Mouse (Mus musculus) T-helper 1 cell (primary cell): ENCODE measurements around the gene Pspn.

Source experiments
- in situ Hi-C: fragments of 300-600 bp; cut with MboI, MseI; formaldehyde crosslinking; loops from one replicate; pipeline ENCODE4 v1.15.1; 2025; ENCODE audit warnings: high pct_unique_total_duplicates

Gene Pspn

DNA sequence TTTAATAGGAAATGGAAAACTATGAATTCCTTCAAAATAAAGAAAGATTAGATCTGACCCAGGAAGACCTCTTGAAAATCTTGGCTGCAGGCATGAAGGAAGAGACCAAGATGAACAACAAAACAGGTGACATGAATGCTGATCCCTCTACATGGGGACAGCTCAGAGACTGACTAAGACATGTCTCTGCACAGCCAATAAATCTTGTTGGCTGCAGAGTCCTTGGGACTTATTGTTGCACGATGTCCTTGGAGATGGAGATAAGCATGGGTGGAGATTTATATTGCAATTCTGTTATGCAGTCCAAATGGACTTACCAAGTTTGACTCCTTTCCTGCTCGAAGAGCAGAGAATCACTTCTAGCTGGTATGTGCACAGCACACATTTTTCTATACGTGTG is 30.5 kb downstream of the Pspn start:
- in situ Hi-C loops = no loop called here

DNA sequence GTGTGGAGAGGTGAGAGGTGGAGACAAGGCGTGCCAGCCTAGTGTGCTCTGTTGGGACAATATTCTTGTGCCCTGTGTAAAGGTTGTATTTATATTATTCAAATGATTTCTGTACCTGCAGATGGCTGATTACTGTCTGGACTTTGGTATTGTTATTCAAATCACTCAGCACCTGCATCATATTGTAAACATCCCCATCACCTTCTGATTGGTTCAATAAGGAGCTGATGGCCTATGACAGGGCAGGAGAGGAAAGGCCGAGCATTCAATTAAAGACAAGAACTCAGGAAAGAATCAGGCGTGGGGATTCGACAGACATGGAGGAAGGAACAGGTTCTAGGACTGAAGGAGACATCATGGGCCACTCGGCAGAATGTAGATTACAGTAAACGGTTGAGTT is 36.2 kb downstream of the Pspn start:
- in situ Hi-C loops = no loop called here

DNA sequence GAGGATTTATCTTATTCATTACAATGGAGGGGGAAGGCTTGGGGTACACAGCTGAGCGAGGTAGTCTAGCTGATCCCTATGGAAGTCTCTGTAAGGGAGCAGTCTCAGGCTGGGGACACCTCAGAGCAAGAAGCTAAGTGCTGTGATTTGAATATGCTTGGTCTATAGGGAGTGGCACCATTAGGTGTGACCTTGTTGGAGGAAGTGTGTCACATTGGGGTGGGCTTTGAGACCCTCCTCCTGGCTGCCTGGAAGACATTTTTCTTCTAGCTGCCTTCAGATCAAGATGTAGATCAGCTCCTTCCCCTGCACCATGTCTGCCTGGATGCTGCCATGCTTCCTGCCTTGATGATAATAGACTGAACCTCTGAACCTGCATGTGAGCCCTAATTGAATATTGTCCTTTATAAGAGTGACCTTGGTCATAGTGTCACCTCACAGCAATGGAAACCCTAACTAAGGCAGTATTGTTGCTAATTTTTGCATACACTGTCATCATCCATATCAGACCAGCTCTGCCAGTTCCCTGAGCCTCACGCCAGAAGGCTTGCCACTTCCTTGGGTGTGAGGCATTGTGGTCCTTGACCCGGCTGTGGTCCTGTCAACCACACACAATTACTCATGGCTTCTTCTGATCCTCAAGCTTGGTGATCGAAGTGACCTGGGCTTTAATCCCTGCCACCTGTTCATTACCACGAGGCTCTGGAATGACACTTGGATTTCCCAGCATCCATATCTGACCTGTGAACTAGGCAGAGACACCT is 37.0 kb downstream of the Pspn start:
- in situ Hi-C loops = no loop called here

DNA sequence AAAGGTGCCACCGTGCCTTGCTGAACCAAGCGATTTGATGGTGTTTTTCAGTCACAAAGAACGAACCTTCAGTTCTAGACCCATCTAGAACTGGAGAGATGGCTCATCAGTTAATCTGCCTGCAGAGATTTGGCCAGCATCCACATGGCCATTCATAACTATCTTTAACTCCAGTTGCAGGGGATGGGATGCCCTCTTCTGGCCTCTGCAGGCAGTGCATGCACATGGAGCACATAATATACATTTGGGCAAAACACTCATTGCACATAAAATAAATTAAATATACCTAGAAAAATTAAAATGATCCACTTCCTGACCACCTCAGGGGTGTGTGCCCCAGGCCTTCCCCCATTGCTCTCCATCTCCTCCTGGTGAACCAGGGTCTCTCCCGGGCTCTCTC is 37.9 kb downstream of the Pspn start:
- in situ Hi-C loops = no loop called here

DNA sequence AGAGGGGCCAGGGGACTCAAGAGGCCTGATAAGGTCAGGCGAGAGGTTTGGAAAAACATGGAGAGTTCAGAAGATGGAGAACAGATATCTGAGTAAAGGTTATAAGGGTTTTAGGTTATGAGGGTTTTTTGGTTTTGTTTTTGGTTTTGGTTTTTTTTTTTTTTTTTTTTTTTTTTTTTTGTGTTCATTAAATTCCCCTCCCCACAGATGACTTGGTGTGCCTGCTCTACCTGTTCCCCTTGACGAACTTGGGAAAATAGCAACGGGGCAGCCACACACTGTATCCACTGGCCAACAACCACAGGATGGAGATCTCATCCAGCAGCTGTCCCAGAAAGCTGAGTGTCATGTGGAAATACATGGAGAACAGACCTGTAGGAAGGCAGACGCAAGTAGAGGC is 41.2 kb downstream of the Pspn start:
- in situ Hi-C loops = no loop called here

DNA sequence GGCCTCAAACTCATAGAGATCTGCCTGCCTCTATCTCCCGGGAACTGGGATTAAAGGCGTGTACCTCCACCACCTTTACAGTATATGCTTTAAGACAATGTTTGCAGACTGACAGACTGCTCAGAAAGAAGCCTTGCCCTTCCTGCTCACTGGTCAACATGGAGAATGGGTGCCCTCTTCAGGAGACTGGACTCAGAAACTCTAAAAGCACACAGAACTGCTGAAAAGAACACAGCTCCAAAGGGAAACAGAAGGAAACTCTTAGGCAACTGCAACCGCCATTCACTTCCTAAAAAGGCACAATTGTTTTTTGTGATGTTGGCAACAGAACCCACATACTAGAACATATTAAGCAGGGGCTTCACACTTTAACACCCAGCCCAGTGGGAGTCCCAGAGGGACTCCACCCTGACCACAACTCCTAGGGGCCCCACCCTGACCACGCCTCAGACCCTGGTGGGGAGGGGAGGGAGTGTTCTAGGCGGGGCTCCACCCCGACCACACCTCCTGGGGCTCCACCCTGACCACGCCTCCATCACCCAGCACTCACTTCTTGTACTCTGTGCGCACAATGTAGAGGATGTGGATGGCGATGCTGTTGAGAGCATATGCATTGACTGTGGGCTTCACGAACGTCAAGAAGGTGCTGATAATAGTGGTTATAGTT is 41.9 kb downstream of the Pspn start:
- in situ Hi-C loops = no loop called here

DNA sequence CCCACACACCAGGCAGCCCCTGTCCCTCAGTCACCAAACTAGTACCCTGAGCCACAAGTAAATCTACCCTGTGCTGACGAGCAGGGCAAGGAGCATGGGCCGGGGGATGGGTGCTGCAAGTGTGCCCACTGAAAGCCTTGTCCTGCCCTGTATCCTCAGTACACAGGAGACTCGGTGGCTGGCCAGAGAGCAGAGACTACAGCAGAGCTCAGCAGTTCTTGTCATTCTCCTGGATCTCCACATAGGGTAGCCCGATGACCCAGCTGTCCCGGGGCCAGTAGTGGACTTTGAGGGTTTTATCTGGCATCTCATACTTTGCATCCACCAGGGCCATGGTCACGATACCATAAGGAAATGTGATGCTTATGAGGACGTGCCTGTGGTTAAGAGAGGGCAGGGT is 44.9 kb downstream of the Pspn start:
- in situ Hi-C loops = no loop called here

DNA sequence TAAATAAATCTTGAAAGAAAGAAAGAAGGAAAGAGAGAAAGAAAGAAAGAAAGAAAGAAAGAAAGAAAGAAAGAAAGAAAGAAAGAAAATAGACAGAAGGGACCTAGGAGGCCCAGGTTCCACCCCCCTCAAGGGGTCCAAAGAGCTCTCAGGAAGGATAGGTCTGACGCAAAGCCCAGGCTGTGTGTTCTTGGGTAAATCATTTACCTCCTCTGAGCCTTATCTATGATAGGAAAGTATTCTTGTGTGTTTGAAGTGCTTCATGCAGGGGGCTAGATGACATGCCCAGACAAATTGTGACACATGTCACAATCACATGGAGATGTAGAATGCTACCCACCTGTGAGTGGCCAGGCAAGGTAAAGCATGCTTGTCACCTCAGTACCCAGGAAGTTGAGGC is 47.2 kb downstream of the Pspn start:
- in situ Hi-C loops = no loop called here

DNA sequence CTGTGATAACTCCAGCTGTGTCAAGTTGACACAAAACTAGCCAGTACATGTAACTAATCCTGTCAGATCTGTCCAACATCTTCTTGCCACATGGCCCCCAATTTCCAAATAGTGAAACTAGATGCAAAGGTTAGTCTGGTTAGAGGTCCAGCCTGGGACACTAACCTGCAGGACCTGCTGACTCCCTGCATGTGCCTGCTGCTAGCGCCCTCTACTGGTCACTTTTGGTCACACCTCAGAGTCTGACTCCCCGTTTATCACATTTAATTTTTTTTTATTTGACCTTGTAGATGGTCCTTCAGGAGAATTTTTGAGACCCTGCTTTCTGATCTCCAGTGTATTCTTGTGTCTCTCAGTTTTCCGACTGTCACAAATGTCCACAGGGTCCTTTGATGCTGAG is 48.9 kb downstream of the Pspn start:
- in situ Hi-C loops = no loop called here
